Mouse (Mus musculus): ENCODE measurements at regions not wholly inside any gene's neighbourhood (a gene's known extent, or its start where the extent isn't known, plus 50 kb on each side); places are given as distances from the start of the nearest gene placed in this dataset.

DNA sequence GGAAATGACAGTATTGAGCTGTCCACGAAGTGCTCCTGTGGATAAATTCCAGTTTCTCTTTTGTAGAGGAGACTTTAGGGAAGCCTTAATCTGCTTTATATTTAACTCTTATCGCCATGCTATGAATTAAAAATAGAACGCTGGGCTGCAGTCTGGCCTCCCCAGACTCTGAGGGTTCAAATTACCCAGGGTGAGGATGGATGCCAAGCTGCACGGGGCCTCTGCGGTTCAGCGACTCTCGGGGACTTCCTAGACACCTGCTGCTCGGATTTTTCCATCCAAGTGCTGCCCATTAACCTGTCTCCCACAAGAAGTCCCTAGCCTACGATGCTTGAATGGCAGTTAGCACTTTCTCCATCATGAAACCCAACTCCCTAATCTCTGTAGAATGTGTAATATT, 189.3 kb upstream of the Jade1 start:
- peak; percentile 37 to 57 for DNase-seq (ENCODE audit: low spot score in 2 of 2)

DNA sequence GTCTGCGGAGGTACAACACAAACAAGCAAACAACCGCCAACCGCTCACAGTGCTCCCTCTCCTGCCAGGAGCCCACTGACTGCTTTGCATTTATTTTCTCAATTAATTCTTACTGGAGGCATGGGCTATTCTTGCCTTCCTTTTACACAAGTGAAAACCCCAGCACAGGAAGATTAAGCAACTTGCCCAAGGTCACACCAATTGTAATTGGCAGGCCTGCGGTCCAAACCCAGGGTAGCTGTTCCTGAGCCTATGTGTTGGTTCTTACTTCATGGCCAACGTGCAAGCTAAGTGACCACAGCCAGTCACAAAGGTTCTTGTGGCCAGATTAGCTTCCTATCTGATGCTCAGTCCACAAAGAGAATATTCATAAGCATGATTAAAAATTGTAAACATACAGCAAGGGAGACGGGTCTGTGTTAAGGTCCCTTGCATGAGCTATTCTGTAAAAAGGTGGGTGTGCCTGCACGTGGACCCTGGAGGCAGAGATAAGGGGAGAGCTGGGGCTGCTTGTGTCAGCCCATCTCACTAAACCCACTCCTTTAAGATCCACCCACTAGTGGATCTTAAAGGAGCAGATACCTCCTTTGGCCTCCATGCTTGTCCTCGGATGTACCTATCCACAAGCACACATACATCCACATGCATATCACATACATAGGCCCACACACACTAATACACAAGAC, 190.2 kb upstream of the Jade1 start:
- no peak for DNase-seq (ENCODE audit: low spot score in 2 of 2)

DNA sequence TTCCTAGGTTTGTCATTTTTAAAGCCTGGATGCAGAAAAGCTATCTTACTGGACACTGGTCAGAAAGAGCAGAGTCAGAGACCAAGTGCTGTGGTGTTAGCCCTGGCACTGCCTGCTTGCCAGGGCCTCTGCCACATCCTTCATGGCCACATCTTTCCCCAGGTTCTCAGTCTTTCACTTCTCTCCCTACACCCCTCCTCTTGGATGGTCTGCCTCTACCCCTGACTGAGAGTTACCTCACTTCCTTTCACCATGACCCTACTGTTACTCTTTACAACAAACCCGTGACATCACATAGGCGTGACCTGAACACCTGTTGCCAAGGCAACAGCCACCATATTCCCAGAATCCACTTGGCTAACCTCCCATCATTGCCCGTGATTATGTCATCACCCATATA, 191.6 kb upstream of the Jade1 start:
- DNase-seq (ENCODE audit: low spot score in 2 of 2), result no peak

DNA sequence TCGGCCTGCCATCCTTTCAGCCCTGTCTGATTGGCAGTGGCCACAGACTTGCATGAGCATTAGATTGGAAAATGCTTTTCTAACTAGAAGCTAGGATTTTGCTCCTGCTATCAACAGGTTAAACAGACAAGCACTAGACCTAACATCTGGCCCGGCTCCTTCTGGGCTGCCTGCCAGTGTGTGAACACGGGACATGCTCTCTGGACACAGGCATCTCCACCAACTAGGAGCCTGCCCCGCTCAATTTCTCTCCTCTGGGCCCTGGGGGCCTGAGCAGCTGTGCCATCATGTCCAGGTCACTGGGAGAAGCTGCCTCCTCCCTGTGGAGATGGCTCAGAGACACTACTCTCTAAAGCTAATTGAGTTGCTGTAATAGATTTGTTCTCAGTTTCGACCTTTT, 195.3 kb upstream of the Jade1 start:
- peak; percentile 25 to 64 for DNase-seq (ENCODE audit: low spot score in 2 of 2)

DNA sequence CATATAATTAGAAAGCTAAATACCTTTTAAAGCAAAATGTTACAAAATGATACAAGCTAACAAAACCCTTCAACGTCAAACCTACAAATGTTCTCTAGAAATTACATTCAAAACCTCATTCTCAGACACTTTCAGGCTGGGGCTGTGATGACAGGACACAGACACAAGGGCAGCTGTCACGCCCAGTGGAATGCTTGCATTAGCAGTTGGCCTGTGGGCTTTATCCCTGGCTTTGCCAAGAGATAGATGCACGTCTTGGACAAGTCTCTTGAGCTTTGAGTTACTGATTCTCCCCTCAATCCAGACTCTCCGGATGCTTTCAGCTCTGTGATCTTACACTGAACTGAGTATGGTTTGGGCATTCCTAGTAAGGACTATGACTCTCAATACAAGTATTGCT, 196.1 kb upstream of the Jade1 start:
- DNase-seq (ENCODE audit: low spot score in 2 of 2), result no peak

DNA sequence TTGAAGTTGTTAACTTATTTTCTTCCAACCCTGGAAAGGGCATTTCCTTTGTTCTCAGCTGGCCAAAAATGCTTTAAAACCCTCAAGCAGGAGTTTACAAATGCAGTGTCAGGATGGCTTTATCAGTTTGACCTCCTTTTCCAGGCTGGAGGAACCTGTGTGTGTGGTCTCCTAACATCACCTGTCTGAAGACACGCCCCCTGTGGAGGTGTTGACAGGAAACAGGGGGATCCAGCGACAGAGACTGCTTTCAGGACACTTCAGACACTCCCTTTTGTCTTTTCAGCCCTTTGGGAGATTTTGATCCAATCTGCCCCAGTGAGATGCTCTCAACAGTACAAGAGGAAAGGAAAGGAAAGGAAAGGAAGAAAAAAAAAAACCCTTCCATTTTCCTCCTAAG, 202.5 kb upstream of the Jade1 start:
- DNase-seq (ENCODE audit: low spot score in 2 of 2), result no peak

DNA sequence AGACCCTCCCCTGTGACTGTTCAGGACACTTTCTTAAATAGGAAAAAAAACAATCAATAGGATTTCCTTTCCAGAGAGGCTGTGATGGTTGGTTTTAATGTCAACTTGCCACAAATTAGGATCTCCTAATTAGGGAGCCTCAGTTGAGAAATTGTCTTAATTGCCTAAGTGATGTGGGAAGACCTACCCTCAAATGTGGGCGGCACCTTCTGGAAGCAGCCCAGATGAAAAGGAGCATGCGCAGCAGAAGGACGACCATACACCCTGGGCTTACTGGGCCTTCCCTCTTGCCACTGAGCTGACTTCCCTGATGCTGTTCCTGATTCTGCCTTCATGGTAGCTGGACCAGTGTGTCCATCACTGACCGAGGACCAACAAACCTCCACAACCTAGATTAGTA, 203.7 kb upstream of the Jade1 start:
- no peak for DNase-seq (ENCODE audit: low spot score in 2 of 2)

DNA sequence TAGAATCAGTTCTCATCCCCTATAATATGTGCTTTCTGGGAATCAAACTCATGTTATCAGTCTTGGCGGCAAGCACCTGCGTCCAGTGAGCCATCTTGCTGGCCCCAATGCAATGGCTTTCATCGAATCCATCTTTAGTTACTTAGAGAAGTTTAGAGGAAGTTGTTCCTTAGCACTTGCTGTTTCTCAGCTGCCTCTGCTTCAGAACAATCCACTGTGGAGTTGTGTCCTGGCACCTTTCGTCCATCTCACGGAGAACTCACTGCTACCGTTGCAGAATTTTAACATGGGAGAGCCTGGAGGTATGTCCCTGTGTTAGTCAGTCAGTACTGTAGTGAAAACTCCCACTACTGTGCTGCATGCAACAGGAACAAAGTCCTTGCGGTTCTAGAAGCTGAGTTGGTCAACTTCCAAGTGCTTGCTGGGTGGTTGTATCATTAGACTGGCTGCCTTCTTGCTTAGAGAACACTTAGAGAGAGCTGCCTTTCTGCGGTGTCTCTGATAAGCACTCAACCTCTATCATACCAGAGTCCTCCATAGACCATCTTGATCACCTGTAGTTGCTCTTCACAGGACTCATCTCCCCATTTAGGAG, 204.3 kb upstream of the Jade1 start:
- no peak for DNase-seq (ENCODE audit: low spot score in 2 of 2)

DNA sequence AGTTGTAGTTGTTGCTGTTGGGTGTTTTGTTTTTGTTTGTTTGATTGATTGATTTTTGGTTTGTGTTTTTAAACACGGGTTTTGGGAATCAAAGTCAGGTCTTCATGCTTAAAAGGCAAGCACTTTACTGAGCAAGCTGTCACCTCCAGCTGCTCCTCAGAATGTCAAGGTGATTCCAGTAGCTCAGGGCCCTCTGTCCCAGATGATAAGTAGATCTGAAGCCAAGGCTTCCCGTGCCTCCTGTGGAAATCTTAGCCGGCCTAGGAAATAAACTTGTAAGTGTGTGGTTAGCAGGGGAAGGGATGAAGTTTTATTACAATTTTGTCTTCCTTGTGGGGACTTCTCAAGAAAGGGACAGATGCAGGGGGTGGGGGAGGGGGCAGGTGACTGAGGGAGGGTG, 205.2 kb upstream of the Jade1 start:
- no peak for DNase-seq (ENCODE audit: low spot score in 2 of 2)

DNA sequence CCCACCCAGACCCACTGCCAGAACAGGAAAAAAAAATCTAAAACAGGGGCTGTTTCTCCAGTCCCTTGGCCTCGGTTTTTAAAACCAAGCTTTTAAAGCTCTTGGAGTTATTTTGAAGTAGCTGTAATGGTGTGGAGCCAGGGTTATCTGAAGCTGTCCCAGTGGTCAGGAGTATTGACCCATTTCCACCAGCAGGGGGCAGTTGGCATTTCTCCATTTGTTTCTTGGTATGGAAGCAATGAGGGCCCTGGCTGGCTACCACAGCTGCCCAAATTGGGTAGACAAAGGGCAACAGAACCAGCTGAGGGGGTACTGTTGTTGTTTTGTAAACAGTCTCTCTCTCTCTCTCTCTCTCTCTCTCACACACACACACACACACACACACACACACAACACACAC, 206.7 kb upstream of the Jade1 start:
- peak in 1 of 2 experiments; percentile 20 for DNase-seq (ENCODE audit: low spot score in 2 of 2)

DNA sequence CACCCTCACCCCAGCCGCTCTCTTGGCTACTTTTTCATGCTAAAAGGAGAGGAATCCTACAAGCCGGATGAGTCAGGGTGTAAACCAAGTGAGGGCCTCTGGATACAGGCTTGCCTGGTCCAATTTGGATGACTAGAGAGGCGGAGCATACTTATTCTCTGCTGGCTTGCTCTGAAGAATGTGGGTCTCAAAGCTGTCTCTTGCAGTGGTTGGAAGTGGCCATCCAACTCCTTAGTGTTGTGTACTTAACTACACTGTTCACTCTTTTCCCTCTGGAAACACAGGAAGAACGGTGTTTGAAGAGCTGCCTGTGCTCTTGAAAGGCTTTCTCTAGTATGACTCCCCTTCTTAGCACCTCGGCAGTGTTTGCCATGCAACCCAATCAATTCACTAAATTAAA, 208.7 kb upstream of the Jade1 start:
- no peak for DNase-seq (ENCODE audit: low spot score in 2 of 2)

DNA sequence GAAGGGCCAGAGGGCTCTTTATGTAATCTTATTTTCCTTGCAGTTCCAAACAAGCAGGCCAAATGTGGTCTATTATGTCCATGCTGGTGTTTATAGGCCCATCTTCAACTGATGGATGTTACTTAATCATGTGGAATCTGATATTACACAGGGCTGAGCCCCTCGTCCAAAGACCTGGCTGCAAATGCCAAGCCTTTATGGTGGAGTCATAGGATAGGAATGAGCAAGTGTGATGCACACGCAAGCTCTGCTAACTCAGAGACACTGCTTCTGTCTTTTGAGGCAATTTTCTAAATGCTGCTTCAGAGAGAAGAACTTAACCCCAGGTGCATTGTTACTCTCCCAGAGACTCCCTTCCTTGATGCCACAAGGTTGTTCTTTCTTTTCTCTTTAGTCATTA, 212.1 kb upstream of the Jade1 start:
- no peak for DNase-seq (ENCODE audit: low spot score in 2 of 2)

DNA sequence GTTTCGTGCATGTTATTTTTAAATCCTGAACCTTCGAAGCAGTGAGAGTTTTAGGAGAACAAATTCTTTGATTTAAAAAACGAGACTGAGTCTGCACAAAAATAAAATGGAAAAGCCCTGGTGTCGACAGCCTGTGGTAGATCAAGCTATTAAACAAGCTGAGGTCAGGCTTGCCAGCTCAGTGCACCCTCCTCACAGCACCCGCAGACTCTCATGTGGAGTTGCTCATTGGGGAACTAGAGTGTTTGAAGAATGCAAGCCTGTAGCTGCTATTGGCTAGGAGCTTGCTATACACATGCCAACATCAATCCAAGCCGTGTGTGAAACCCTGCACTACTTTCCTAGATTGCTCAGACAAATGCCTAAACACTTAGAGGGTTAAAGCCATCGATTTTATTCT, 223.1 kb upstream of the Jade1 start:
- no peak for DNase-seq (ENCODE audit: low spot score in 2 of 2)

DNA sequence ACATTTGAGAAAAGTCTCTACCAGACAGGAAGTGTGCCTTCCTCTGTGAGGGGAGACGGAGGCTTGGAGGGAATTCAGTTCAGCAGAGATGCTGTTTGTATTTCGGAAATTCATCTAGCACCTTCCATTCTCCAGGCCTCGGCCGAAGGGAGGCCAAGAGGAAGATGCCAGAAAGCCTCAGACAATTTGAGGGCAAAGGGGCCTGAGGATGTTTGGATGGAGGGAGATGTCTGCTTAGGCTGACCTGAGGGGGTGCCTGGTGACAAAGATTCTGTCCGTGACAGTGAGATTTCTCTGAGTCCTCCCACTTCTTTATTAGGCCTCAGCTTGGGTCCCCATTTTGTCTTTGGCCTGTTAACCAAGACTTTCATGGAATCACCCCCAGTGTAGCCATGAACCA, 225.2 kb upstream of the Jade1 start:
- no peak for DNase-seq (ENCODE audit: low spot score in 2 of 2)

DNA sequence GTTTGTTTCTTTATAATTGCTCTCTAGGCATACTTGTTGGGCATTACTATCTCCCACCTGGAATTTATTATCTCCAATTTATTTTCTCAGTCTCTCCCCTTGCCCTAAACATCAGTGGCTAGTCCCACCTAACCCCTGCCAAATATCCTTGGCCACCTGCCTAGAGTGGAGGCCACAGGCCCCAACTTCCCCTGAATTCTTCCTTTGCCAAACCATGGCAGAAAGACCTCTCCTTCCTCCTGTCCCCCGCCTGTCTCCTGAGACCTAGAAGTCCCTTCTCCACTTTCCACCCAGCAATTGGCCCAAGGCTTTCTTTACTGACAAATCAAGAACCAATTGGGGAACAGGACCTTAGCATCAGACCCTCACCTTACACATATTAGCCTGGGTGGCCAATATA, 226.7 kb upstream of the Jade1 start:
- no peak for DNase-seq (ENCODE audit: low spot score in 2 of 2)

DNA sequence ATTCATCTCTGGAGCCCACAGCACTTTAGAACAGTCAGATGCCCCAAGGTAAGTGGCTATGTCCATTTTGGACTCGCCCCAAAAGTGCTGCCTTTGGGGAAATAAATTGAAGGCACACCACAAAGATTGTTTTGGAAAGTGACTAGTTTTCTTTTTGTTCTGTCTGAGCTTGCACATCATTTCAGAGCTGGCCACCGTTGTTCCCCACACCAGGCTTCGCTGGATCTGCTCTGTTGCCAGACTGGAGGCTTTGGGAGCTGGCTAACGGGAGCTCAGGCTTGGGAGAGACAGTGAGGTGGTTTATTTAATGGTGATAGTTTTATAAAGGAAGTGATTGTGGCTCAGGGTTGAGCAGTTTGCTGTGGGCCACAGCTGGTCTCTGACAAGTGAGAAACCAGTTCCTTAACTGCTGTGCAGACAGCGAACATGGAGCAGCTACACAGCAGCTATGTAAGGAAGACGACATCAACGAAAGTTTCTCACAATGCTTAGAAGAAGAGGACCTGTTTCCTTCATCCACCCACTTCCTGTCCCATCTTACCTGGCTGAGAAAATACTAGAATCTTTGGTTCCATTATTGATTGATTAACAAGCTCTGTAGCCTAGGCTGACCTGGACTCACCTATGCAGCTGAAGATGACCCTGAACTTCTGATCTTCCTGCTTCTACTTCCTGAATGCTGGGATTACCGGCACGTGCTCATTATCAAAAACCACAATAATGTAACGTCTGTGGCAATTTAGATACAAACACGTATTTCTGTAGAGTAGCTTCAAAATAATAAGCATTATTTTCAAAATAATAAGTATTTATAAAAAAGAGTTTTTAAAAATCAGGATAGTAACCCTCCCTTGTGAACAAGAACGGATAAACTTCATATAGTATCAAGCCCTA, 229.1 kb upstream of the Jade1 start:
- DNase-seq (ENCODE audit: low spot score in 2 of 2), result peak in 1 of 2 experiments; percentile 10

DNA sequence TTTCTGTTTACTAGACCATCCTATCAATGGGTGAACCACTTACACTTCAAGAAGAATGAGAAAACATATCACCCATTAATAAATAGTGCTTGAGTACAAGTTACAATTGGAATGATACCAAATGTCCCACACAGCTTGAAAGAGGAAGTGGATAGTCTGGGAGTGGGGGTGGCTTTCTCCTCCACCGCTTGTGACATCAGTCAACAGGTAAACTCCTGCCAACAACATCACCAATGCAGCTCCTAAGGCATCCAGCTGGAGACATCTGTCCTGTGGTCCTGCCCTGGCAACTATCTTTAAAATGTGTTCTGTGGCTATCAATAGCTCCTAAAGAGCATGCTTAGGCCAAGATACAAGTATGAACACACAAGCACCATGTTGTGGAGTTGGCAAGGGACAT, 233.7 kb upstream of the Jade1 start:
- no peak for DNase-seq (ENCODE audit: low spot score in 2 of 2)

DNA sequence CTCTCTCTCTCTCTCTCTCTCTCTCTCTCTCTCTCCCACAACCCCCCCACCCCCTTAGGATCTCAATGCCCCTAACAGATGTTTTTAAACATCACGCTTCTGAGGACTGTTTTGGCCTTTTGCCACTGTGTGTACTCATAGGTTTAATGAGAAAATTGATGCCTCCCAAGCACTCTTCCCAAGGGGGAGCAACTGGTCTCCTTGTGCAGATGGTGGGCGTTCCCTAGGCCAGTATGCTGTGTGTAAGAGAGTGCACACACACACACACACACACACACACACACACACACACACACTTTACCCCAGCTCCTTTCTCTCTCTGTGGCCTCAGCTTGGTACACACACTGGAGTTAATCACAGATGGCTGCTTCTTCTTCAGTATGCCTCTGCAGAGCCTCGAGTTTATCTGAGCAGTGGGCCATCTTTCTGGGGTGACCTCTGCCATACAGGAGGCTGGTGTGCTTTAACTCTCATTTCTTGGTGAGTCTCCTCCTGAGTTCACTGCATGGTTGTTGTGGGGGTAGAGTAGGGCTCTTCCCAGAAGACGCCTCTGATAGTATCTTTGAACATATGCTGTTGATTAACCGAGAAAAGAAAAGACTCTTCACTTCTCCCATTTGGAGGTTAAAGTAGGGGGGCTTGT, 236.2 kb upstream of the Jade1 start:
- DNase-seq (ENCODE audit: low spot score in 2 of 2), result no peak

DNA sequence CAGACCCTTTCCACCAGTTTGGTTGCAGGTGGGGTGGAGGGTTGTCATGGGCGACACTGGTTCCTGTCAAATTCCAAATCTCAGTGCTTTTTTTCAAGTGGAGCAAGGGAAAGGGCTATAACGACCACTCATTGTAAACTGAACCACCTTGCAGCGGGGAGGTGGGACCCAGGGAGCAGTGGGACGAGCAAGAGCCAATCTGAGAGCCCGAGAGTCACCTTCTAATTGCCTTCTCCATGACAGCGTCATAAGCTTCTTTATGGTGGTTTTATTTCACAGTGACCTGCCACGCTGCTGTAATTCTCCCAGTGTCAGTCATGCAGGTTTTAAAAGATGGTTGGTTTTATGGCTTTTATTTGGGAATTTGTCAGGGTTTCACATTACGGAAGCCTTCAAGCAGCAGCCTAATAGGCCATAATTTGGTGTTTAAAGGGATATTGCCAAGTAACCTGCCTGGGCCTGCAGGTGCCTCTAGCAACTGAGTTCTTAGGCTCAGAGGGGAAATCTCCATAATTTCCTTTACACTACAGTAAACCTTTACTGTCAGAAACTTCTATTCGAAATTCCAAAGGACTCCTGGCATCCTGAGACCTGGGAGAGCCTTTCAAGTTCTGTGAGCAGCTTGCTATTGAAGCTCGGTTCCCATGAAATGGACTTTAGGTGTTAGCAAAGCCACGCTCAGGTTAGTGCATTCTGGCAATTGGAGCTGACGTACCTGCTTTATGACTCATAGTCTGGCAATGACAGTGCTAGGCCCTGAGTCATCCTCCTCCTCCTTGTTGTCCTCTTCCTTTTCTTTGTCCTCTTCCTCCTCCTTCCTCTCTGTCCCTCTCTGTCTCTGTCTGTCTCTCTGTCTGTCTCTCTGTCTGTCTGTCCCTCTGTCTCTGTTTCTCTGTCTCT, 235.6 kb upstream of the Pgrmc2 start:
- no peak for DNase-seq (ENCODE audit: low spot score in 2 of 2)

DNA sequence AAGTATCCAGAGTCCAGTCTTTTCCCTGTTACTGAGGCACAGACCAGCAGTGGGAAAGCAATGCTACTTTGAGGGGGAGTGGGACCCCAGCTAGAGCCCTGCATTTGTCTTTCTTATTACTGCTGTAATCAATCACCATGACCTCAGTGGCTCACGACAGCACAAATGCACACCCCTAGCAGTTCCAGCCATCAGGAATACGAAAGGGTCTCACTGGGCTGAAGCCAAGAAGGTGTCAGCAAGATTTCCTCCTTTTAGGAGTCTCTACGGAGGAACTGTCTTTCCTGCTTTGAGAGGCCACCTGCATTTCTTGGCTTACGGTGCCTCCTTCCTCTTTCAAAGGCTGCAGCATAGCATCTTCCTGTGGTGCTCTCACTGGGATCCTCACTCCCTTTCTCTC, 234.3 kb upstream of the Pgrmc2 start:
- no peak for DNase-seq (ENCODE audit: low spot score in 2 of 2)

DNA sequence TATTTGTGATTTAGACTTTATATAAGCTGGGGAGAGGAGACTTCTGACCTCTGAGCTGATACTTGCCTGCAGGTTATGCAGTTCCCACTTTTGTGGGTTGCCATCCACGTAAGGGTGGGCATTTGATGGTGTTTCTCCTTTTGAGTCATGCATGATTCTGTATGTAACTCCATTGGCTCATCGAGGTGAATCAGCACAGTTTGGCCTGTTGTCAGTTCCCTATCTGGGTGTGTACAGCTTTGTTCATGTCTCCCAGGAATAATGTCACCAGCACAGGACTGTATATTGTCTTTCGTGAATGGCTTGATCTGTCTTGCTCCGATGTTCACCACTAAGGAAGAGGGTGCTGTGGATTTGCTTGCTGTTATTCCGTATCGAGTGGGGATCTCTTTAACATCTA, 229.6 kb upstream of the Pgrmc2 start:
- DNase-seq (ENCODE audit: low spot score in 2 of 2), result no peak
